Mouse (Mus musculus) forebrain, embryonic 14.5 days (tissue): ENCODE measurements around the gene Gm17087. TPM values are rescaled to one million over a fixed set of nuclear protein-coding genes. Genes with fewer than 3 reads are reported as not detected.

Experiments used
- ATAC-seq: fragments of 200-750 bp; cut with Nextera tagmentation; 2 replicates; pipeline ENCODE4 v1.8.0; 2017; ENCODE audit warnings: mild to moderate bottlenecking, moderate library complexity
- DNase-seq: peaks from one replicate; pipeline ENCODE4 v3.0.0-alpha.2; 2015; ENCODE audit warnings: low spot score
- H3K27ac ChIP-seq: fragments of 300-500 bp; sonication (generic); 2 replicates; pipeline ENCODE4 v1.5.1; 2014; ENCODE audit warnings: low read depth, mild to moderate bottlenecking, control low read depth, low read length, moderate library complexity
- H3K27me3 ChIP-seq: fragments of 300-500 bp; sonication (generic); replicated peaks from 2 replicates; pipeline ENCODE4 v1.6.1; 2014; ENCODE audit warnings: low read length, control low read depth, mixed read lengths; ENCODE audit not compliant: control insufficient read depth, insufficient read depth
- H3K36me3 ChIP-seq: fragments of 300-500 bp; sonication (generic); 2 replicates; pipeline ENCODE4 v1.6.1; 2014; ENCODE audit warnings: low read length, control low read depth; ENCODE audit not compliant: control insufficient read depth, insufficient read depth
- H3K4me1 ChIP-seq: fragments of 300-500 bp; sonication (generic); 2 replicates; pipeline ENCODE4 v1.6.1; 2014; ENCODE audit warnings: antibody characterized with exemption, low read length, control low read depth; ENCODE audit not compliant: control insufficient read depth, insufficient read depth
- H3K4me2 ChIP-seq: fragments of 300-500 bp; sonication (generic); 2 replicates; pipeline ENCODE4 v1.6.1; 2014; ENCODE audit warnings: mild to moderate bottlenecking, control low read depth, low read length
- H3K4me3 ChIP-seq: fragments of 300-500 bp; sonication (generic); 2 replicates; pipeline ENCODE4 v1.5.1; 2014; ENCODE audit warnings: low read depth, low read length, control low read depth
- H3K9ac ChIP-seq: fragments of 300-500 bp; sonication (generic); 2 replicates; pipeline ENCODE4 v1.6.1; 2014; ENCODE audit warnings: mild to moderate bottlenecking, low read length, control low read depth, moderate library complexity
- H3K9me3 ChIP-seq: fragments of 300-500 bp; sonication (generic); replicated peaks from 2 replicates; pipeline ENCODE4 v1.6.1; 2016; ENCODE audit warnings: low read length, control low read depth, mixed read lengths; ENCODE audit not compliant: control insufficient read depth
- WGBS: fragments of 180-500 bp; shearing (Covaris S2); extraction: QIAGEN DNeasy Blood & Tissue Kit; methylation state at CpG from one replicate; pipeline ENCODE4 v1.1.7; 2014; 5-methylcytosine and 5-hydroxymethylcytosine counted together
- polyA plus RNA-seq: library from polyadenylated mRNA; unstranded; fragments of >200 nt; fragmentation: Nextera tagmentation; extraction: Ambion mirVana; gene quantifications from 2 replicates; pipeline ENCODE4 v1.2.1, GENCODE M21; 2014

Gene Gm17087
- polyA plus RNA-seq, 1 experiment from 2014 or later, result not detected

DNA sequence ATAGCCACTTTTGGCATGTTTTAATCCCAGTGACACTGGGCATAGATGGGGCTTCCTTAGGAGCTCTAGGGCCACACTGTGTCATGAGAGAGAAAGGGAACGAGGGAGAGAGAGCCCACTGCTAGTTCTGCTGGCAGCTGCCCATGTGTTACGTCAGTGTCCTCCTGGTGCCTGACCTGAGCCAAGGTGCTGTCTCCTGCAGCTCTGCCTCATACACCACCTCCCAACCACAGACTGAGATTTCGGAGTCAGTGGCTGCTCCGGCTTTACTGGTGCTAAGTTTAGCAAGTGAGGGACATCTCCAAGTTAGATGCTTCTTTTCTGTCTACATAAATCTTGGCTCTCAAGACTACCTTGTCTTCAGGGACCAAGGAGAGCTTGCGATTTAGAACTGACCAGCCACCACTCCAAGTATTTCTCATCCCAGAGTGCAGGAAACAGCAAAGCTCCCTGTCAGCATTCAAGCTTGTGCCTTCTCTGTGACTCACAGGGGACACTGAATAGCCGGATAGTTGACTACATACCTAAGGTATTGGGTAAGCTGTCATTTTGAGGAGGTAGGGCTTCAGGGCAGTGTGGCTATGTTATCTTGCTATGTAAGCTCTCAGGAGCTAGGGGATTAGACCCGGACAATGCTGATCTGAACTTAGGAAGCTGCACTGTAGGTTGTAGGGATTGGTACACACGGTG is 14.3 kb downstream of the Gm17087 start:
- Histone ChIP-seq H3K4me3 (no peak overlapping the region), H3K4me1 (no peaks in the 10 kb centered on the region), H3K36me3 (no peaks in the 10 kb centered on the region), H3K4me2 (no peak overlapping the region), H3K27me3 (no peaks in the 10 kb centered on the region), H3K9me3 (no peaks in the 10 kb centered on the region), H3K9ac (no peak overlapping the region), H3K27ac (no peak overlapping the region)
- ATAC-seq, result no peak
- WGBS, result 82% methylated on average over 8 of the region's 8 CpGs
- no peak for DNase-seq

DNA sequence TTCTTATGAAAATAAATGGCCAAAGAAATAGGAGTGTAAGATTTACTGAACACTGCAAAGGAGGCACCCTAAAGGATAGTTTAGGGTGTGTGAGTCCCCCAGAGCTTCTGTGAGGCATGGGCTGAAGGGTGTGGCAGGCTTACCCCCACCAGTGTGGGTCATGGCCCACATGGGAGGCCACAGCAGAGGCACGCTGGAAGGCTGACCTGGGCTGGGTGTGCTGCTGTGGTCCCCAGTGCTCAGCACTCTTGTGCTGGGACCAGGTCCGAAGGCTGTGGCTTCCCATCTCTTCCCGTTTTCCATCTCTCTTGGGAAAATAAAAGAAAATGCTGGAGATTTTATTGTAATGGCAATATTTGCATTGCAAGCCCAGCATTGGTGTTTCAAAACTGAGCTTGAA is 15.1 kb downstream of the Gm17087 start:
- Histone ChIP-seq H3K4me3 (no peak overlapping the region), H3K4me2 (no peak overlapping the region), H3K9me3 (no peaks in the 10 kb centered on the region), H3K4me1 (no peaks in the 10 kb centered on the region), H3K27me3 (no peaks in the 10 kb centered on the region), H3K9ac (no peak overlapping the region), H3K36me3 (no peaks in the 10 kb centered on the region), H3K27ac (no peak overlapping the region)
- DNase-seq (no peak), ATAC-seq (no peak)
- 79% methylated on average over 3 of the region's 3 CpGs for WGBS

DNA sequence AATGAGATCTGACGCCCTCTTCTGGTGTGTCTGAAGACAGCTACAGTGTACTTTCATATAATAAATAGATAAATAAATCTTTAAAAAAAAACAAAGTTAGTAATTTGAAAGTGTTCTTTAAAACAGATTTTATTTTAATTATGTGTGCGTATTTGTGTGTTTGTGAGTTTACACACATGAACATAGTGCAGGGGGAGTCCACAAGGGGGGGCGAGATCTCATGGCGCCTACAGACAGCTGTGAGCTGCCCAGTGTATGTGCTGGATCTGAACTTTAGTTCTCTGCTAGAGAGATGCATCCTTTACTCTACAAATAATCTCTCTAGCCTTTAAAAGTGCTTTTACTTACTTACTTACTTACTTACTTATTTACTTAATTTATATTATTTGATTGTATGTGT is 18.0 kb downstream of the Gm17087 start:
- H3K27me3 ChIP-seq, result no peaks in the 10 kb centered on the region
- 91% methylated on average over 4 of the region's 4 CpGs for WGBS

DNA sequence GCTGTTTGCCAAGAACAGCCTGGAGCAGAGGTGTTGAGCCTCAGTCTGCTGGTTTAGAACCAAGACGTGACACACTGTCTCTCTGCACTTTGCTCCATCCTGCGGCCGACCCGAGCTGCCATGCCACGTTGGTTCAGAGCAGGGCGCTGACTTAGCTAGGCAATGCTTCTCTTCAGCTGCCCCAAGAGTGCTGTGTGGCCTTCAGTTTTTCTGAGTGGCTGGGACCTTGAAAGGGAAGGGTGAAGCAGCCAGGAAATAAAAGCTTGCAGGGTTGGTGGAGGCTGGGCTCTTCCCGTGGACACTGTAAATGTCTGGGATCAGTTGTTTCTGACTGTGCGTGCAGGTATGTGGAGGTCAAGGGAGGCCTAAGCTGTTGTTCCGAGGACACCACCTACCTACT is 20.4 kb downstream of the Gm17087 start:
- Histone ChIP-seq H3K27me3 (no peaks in the 10 kb centered on the region), H3K27ac (no peak overlapping the region), H3K4me3 (no peak overlapping the region), H3K9me3 (no peaks in the 10 kb centered on the region), H3K4me1 (no peaks in the 10 kb centered on the region), H3K4me2 (no peak overlapping the region), H3K9ac (no peak overlapping the region), H3K36me3 (no peaks in the 10 kb centered on the region)
- ATAC-seq, result no peak
- no peak for DNase-seq
- WGBS, result 89% methylated on average over 9 of the region's 9 CpGs

More for the DNA sequence above, 18.0 kb downstream of the Gm17087 start:
- DNase-seq (no peak), ATAC-seq (no peak)
- H3K4me2 ChIP-seq, result no peak overlapping the region
- no peak overlapping the region for H3K27ac ChIP-seq
- no peaks in the 10 kb centered on the region for H3K9me3 ChIP-seq
- no peaks in the 10 kb centered on the region for H3K4me1 ChIP-seq
- no peaks in the 10 kb centered on the region for H3K36me3 ChIP-seq
- H3K9ac ChIP-seq, result no peak overlapping the region
- no peak overlapping the region for H3K4me3 ChIP-seq

DNA sequence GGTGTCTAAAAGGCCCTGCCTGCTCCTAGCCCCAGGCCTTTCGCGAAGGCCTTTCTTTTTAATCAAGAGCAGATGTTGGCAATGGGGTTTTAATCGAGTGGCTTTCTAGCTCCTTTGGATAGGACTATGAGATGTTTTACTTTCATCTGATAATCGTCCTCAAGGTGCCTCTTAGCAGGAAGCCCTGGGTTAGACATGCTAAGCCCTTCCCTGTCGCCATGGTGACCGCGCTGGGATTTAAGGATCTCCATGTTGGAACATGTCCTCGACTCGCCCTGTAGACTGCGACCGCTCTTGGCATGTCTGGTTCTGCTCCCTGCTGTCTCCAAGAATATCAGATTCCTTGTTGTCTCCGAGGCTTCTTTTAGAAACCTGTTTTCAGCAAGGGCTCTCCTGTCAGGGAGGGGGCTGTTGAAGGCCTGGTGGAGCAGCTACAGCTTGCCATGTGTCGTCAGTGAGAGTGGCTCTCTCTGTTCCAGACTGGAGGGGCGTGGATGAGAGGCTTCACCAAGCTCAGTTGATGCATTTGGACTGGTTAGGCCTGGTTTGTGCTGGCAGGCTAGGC is 24.7 kb downstream of the Gm17087 start:
- H3K4me1 ChIP-seq, result no peaks in the 10 kb centered on the region
- no peak overlapping the region for H3K4me3 ChIP-seq
- no peaks in the 10 kb centered on the region for H3K36me3 ChIP-seq
- DNase-seq (peak; percentile 3), ATAC-seq (no peak)
- no peaks in the 10 kb centered on the region for H3K27me3 ChIP-seq
- no peak overlapping the region for H3K9ac ChIP-seq
- H3K27ac ChIP-seq, result no peak overlapping the region
- H3K4me2 ChIP-seq, result no peak overlapping the region
- WGBS, result 84% methylated on average over 14 of the region's 14 CpGs
- H3K9me3 ChIP-seq, result no peaks in the 10 kb centered on the region

DNA sequence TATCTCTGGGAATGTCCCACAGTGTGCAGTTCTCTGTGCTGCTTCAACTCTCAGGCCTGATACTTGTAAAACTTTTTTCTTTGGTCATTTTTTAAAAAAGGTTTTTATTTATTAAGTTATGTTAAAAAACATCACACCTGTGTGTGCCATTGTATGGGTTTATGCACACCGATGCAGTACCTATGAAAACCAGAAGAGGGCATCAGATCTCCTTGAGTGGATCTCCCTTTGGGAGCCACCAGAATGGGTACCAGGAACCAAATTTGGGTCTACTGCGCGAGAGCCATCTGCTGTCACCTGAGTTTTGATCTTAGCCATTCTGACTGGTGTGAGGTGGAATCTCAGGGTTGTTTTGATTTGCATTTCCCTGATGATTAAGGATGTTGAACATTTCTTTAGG is 28.6 kb downstream of the Gm17087 start:
- no peaks in the 10 kb centered on the region for H3K27me3 ChIP-seq
- 67% methylated on average over 3 of the region's 3 CpGs for WGBS
- H3K36me3 ChIP-seq, result no peaks in the 10 kb centered on the region
- H3K9ac ChIP-seq, result no peak overlapping the region
- no peak overlapping the region for H3K4me3 ChIP-seq
- H3K4me1 ChIP-seq, result no peaks in the 10 kb centered on the region
- ATAC-seq (no peak), DNase-seq (no peak)
- H3K9me3 ChIP-seq, result no peaks in the 10 kb centered on the region
- H3K27ac ChIP-seq, result no peak overlapping the region
- H3K4me2 ChIP-seq, result no peak overlapping the region

DNA sequence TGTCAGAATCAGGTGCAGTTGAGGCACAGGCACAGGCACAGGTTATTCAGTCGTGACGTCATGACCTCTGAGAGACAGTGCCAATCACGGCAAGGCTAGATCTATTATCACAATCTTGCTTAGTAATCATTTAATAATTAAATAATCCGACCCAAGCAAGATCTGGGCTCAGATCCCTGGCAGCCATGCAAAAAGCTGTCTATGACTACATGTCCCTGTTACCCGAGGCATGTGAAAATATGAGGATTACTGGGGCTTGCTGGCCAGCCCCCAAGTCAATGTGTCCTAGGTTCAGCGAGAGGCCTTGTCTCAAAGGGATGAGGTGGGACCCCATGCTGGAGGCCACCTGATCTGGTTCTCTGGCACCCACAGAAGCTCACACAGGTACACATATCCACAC is 30.2 kb downstream of the Gm17087 start:
- DNase-seq, result no peak
- Histone ChIP-seq H3K4me2 (no peak overlapping the region), H3K9me3 (no peaks in the 10 kb centered on the region), H3K4me1 (no peaks in the 10 kb centered on the region), H3K27ac (no peak overlapping the region), H3K4me3 (no peak overlapping the region), H3K36me3 (no peaks in the 10 kb centered on the region), H3K27me3 (no peaks in the 10 kb centered on the region), H3K9ac (no peak overlapping the region)
- WGBS, result 76% methylated on average over 6 of the region's 6 CpGs
- no peak for ATAC-seq

DNA sequence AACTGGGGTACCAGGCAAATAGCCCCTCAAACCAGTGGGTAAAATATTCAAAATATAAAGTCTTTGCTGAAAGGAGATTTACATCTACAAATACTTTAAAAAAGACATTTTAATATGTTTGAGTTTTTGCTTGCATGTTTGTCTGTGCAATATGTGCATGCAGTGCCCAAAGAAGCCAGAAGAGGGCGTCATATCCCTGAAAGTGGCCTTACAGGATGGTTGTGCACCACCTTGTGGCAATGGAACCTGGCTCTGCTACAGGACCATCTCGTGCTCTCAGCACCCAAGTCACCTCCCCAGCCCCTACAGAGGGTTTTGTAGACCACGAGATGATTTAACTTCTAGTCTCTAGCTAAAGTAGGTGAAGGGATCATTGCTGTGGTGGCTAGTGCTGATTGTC is 32.9 kb downstream of the Gm17087 start:
- no peak for ATAC-seq
- no peaks in the 10 kb centered on the region for H3K36me3 ChIP-seq
- H3K27me3 ChIP-seq, result no peaks in the 10 kb centered on the region
- H3K9me3 ChIP-seq, result no peaks in the 10 kb centered on the region
- H3K27ac ChIP-seq, result no peak overlapping the region
- no peak overlapping the region for H3K4me2 ChIP-seq
- H3K4me3 ChIP-seq, result no peak overlapping the region
- DNase-seq, result no peak
- WGBS, result 44% methylated on average over 3 of the region's 3 CpGs
- no peaks in the 10 kb centered on the region for H3K4me1 ChIP-seq
- H3K9ac ChIP-seq, result no peak overlapping the region

DNA sequence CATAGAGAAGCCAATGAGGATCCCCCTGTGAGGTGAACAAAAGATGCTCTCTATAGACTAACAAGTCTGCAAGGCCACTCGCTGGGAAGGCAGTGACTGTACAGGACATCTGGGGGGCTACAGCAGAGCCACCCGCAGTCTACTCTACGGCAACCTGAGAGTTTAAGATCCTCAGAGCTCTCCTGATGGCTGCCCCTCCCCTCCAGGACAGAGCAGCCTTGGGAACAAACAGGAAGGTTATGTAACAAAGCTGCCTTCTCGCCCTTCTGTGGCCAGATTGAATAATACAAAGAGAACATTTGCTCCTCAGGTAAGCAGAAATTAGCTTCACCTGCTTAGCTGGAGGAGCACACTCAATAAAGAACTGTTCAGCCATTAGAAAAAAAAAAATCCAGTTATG is 34.1 kb downstream of the Gm17087 start:
- ATAC-seq (no peak), DNase-seq (no peak)
- no peaks in the 10 kb centered on the region for H3K27me3 ChIP-seq
- no peak overlapping the region for H3K9ac ChIP-seq
- H3K4me3 ChIP-seq, result no peak overlapping the region
- H3K4me1 ChIP-seq, result no peaks in the 10 kb centered on the region
- H3K9me3 ChIP-seq, result no peaks in the 10 kb centered on the region
- 64% methylated on average over 4 of the region's 4 CpGs for WGBS
- no peaks in the 10 kb centered on the region for H3K36me3 ChIP-seq
- no peak overlapping the region for H3K4me2 ChIP-seq
- H3K27ac ChIP-seq, result no peak overlapping the region
